Comparison of ENCODE assay signal across 23 mouse cellular contexts in the genomic region with DNA sequence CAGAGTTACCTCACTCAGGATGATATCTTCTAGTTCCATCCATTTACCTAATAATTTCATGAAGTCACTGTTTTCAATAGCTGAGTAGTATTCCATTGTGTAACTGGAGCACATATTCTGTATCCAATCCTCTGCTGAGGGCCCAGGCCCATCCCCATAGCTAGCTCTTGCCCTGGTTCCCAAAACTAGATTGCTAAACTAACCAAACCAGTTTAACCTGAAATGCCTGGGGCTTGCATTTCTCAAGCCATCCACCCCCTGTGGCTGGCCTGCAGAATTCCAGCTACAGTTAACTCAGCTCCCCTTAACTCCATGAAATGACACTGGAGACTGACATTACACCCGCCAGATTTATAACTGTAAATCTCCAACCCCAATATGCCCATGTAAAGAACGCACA. TPM values are rescaled to one million over a fixed set of nuclear protein-coding genes. Genes with fewer than 3 reads are reported as not detected.
A peak's percentile ranks its signal among the peaks of the same experiment; 100 is the strongest.
DNase-seq lines count a peak whose midpoint lies in the region; ATAC-seq and TF ChIP-seq lines count a peak whose summit lies in the region.
"Had no signal": no experiment of that assay in that cellular context is flagged by ENCODE, and none has a peak within 500 bp of the region (broad histone marks: within the 10 kb centered on the region; RNA-seq: fewer than 3 reads in every experiment).

No protein-coding gene starts in this region.

- no peak overlapping the region for H3K4me2 ChIP-seq in kidney, embryonic 16.5 days (replicated peaks; ENCODE audit: low read depth, low read length)
- no peak overlapping the region for H3K4me2 ChIP-seq in lung, embryonic 14.5 days
- H3K4me2 ChIP-seq: embryonic facial prominence, embryonic 13.5 days; forebrain, embryonic 15.5 days; hindbrain, embryonic 12.5 days had no signal

- H3K4me3 ChIP-seq in kidney, adult 2 months (ENCODE audit: insufficient read depth, low read depth, low read length): no peak overlapping the region
- H3K4me3 ChIP-seq in kidney, embryonic 16.5 days (ENCODE audit: low read length): no peak overlapping the region
- H3K4me3 ChIP-seq in lung, embryonic 14.5 days (ENCODE audit: low read depth, low read length): no peak overlapping the region
- H3K4me3 ChIP-seq: embryonic facial prominence, embryonic 13.5 days; erythroblast, embryonic 14.5 days; forebrain, embryonic 15.5 days; heart, embryonic 10.5 days; hindbrain, embryonic 12.5 days had no signal

- no peak for ATAC-seq in kidney, embryonic 16.5 days (ENCODE audit: low FRiP score, low TSS enrichment)
- ATAC-seq in lung, embryonic 14.5 days (ENCODE audit: insufficient read depth): no peak
- ATAC-seq: forebrain, embryonic 15.5 days; hindbrain, postnatal 0 days had no signal

- peak; percentile 45 for DNase-seq in kidney, adult 2 months
- peak; percentile 18 for DNase-seq in lung, embryonic 14.5 days
- DNase-seq in lung, postnatal 36 days: no peak
- peak; percentile 49 for DNase-seq in R1 (ENCODE audit: low read depth, low spot score)
- DNase-seq in gonadal fat pad, adult 2 months (ENCODE audit: low read depth): peak; percentile 72
- DNase-seq in spleen, postnatal 14 days (ENCODE audit: low spot score in 2 of 2): no peak
- DNase-seq: adrenal gland, postnatal 10 days; cerebellum, adult 11 months; cerebellum, adult 8-10 months; cerebellum, postnatal 14 days; embryo, embryonic 11 days; gastrocnemius, postnatal 36 days; heart, adult 18-20 months; heart, postnatal 10 days; heart, postnatal 4 days had no signal

- H3K27ac ChIP-seq in kidney, adult 2 months (ENCODE audit: insufficient read depth, low read depth, low read length): no peak overlapping the region
- H3K27ac ChIP-seq in kidney, embryonic 16.5 days (ENCODE audit: low read length): no peak overlapping the region
- no peak overlapping the region for H3K27ac ChIP-seq in lung, embryonic 14.5 days (ENCODE audit: low read depth)
- H3K27ac ChIP-seq: embryonic facial prominence, embryonic 13.5 days; forebrain, embryonic 15.5 days; heart, embryonic 10.5 days; hindbrain, embryonic 12.5 days; hindbrain, postnatal 0 days had no signal

- no peak for TF ChIP-seq CTCF in kidney, adult 2 months (conservative IDR thresholded peaks at IDR 0.05; ENCODE audit: insufficient read depth, insufficient read length, low read depth, low read length)
- no peak for TF ChIP-seq CTCF in lung, embryonic 14.5 days (IDR thresholded peaks at IDR 0.05; ENCODE audit: low read depth)

- no peak overlapping the region for H3K9ac ChIP-seq in kidney, embryonic 16.5 days (replicated peaks; ENCODE audit: low read length)
- no peak overlapping the region for H3K9ac ChIP-seq in lung, embryonic 14.5 days
- H3K9ac ChIP-seq: embryonic facial prominence, embryonic 13.5 days; forebrain, embryonic 15.5 days; hindbrain, embryonic 12.5 days had no signal

- no peak for TF ChIP-seq POLR2A in kidney, adult 2 months (IDR thresholded peaks at IDR 0.05; ENCODE audit: low read depth, low read length)

- no peaks in the 10 kb centered on the region for H3K9me3 ChIP-seq in kidney, embryonic 16.5 days (ENCODE audit: low read length)
- H3K9me3 ChIP-seq in lung, embryonic 14.5 days (ENCODE audit: low read depth, low read length): no peaks in the 10 kb centered on the region
- H3K9me3 ChIP-seq: embryonic facial prominence, embryonic 13.5 days; forebrain, embryonic 15.5 days; heart, embryonic 10.5 days; hindbrain, embryonic 12.5 days had no signal

- 74% methylated on average over 2 of the region's 2 CpGs for WGBS in kidney, adult 2 months
- WGBS in kidney, embryonic 16.5 days: 82% methylated on average over 2 of the region's 2 CpGs
- 86% methylated on average over 2 of the region's 2 CpGs for WGBS in lung, embryonic 14.5 days

- no peaks in the 10 kb centered on the region for H3K27me3 ChIP-seq in kidney, adult 2 months (replicated peaks; ENCODE audit: control insufficient read depth, insufficient read depth, low read length)
- H3K27me3 ChIP-seq in kidney, embryonic 16.5 days (ENCODE audit: insufficient read depth, low read length): no peaks in the 10 kb centered on the region
- no peaks in the 10 kb centered on the region for H3K27me3 ChIP-seq in lung, embryonic 14.5 days (ENCODE audit: insufficient read depth, low read length)
- H3K27me3 ChIP-seq: CH12.LX; embryonic facial prominence, embryonic 13.5 days; forebrain, embryonic 15.5 days; hindbrain, embryonic 12.5 days had no signal

- peaks cover 2% of the 10 kb centered on the region; the same call in 1 of the 2 replicates for H3K4me1 ChIP-seq in kidney, adult 2 months (ENCODE audit: control insufficient read depth, insufficient read depth, low read length)
- no peaks in the 10 kb centered on the region for H3K4me1 ChIP-seq in kidney, embryonic 16.5 days (ENCODE audit: insufficient read depth, low read length)
- H3K4me1 ChIP-seq in lung, embryonic 14.5 days (ENCODE audit: insufficient read depth): no peaks in the 10 kb centered on the region
- H3K4me1 ChIP-seq: embryonic facial prominence, embryonic 13.5 days; forebrain, embryonic 15.5 days; hindbrain, embryonic 12.5 days had no signal

- no peaks in the 10 kb centered on the region for H3K36me3 ChIP-seq in kidney, adult 2 months (ENCODE audit: control insufficient read depth, insufficient read depth, low read length)
- H3K36me3 ChIP-seq in kidney, embryonic 16.5 days (ENCODE audit: insufficient read depth, low read length): no peaks in the 10 kb centered on the region
- H3K36me3 ChIP-seq in lung, embryonic 14.5 days (ENCODE audit: insufficient read depth): no peaks in the 10 kb centered on the region
- H3K36me3 ChIP-seq: embryonic facial prominence, embryonic 13.5 days; forebrain, embryonic 15.5 days; heart, embryonic 10.5 days; hindbrain, embryonic 12.5 days had no signal

RNA-seq across cellular contexts. Expression of a gene that starts 13.1 kb away (rescaled TPM):
- polyA plus RNA-seq in kidney, adult 2 months (2012; rRNA removed): 3.9 and 8.4 TPM in 2 replicates
- polyA plus RNA-seq in kidney, embryonic 16.5 days (2015; fragmentation: Nextera tagmentation; extraction: Ambion mirVana): 5.0 and 6.3 TPM in 2 replicates
- polyA plus RNA-seq in lung, embryonic 14.5 days (2014; fragmentation: Nextera tagmentation; extraction: Ambion mirVana): 11.9 and 15.1 TPM in 2 replicates
- polyA plus RNA-seq in gonadal fat pad, adult 2 months (2012; rRNA removed): 7.0 and 9.4 TPM in 2 replicates
- polyA plus RNA-seq: erythroblast, embryonic 14.5 days had no signal

Comparison
In these comparisons a context has a peak if more than half of its experiments do, and no peak if none do; other contexts are left out.
1. DNase-seq: peak in kidney, adult 2 months (single experiment), lung, embryonic 14.5 days (single experiment), R1 (single experiment) and gonadal fat pad, adult 2 months (single experiment); none in lung, postnatal 36 days (single experiment) and spleen, postnatal 14 days (0 of 2).